Mouse (Mus musculus) bone marrow, adult 2 months (tissue): ENCODE data around the gene Sp100. TPM values are rescaled to one million over a fixed set of nuclear protein-coding genes. Genes with fewer than 3 reads are reported as not detected.

Source experiments
- H3K27ac ChIP-seq: fragments of 200-500 bp; 2 replicates; pipeline ENCODE4 v1.5.1; 2012; ENCODE audit warnings: low read depth, mild to moderate bottlenecking, control low read depth, inconsistent platforms, low read length; ENCODE audit not compliant: control insufficient read depth, poor library complexity, insufficient read depth
- H3K4me1 ChIP-seq: fragments of 200-500 bp; 2 replicates; pipeline ENCODE4 v1.6.1; 2011; ENCODE audit warnings: low read length; ENCODE audit not compliant: control insufficient read depth, insufficient read depth
- H3K4me3 ChIP-seq: fragments of 200-500 bp; replicated peaks from 2 replicates; pipeline ENCODE3; 2011; ENCODE audit warnings: mild to moderate bottlenecking, low read depth, low read length, control low read depth; ENCODE audit not compliant: control insufficient read depth
- CTCF ChIP-seq: fragments of 200-500 bp; IDR thresholded peaks from 2 replicates; pipeline ENCODE4 v1.5.1; 2011; ENCODE audit warnings: low read length, control low read depth; ENCODE audit not compliant: control insufficient read depth, insufficient read depth
- POLR2A ChIP-seq: fragments of 200-500 bp; IDR thresholded peaks from 2 replicates; pipeline ENCODE4 v1.6.1; 2011; ENCODE audit warnings: low read depth, mild to moderate bottlenecking, control low read depth, low read length, borderline replicate concordance; ENCODE audit not compliant: control insufficient read depth
- WGBS: fragments of 180-500 bp; shearing (Covaris S2); methylation state at CpG from one replicate; pipeline ENCODE4 v1.1.7; 2018; 5-methylcytosine and 5-hydroxymethylcytosine counted together
- polyA plus RNA-seq: library from polyadenylated mRNA; stranded (reverse); fragments of >200 nt; gene quantifications from 2 replicates; pipeline ENCODE4 v1.2.4, GENCODE M21; 2011; ENCODE audit warnings: low replicate concordance; ENCODE audit not compliant: missing spikeins, insufficient read depth, insufficient read length

The Sp100 gene
- polyA plus RNA-seq, 1 experiment = 147 TPM

GRCm38 (mm10) chr1:85720220-85720893 lies 70.6 kb downstream of the Sp100 start:
- TF ChIP-seq POLR2A (no peak), CTCF (no peak)
- Histone ChIP-seq H3K4me1 (no peaks in the 10 kb centered on the region; the same call in 1 of the 2 replicates), H3K4me3 (no peak overlapping the region), H3K27ac (no peak overlapping the region; the same call in 1 of the 2 replicates)
- 80% methylated on average over 10 of the region's 10 CpGs for WGBS

- H3K4me3 ChIP-seq = no peak overlapping the region
- WGBS = 81% methylated on average over 6 of the region's 6 CpGs
- H3K4me1 ChIP-seq = peaks cover 4% of the 10 kb centered on the region; the same call in 1 of the 2 replicates
- H3K27ac ChIP-seq = no peak overlapping the region
- TF ChIP-seq CTCF (no peak), POLR2A (no peak)
Measured at GRCm38 (mm10) chr1:85730471-85730870, 80.7 kb downstream of the Sp100 start.

- 7% methylated on average over 3 of the region's 3 CpGs for WGBS
Measured at GRCm38 (mm10) chr1:85732581-85732980, 82.8 kb downstream of the Sp100 start.

GRCm38 (mm10) chr1:85734511-85734910 lies 84.7 kb downstream of the Sp100 start:
- Histone ChIP-seq H3K4me1 (peaks cover 4% of the 10 kb centered on the region; the same call in 1 of the 2 replicates), H3K27ac (peak overlapping the region; percentile 29; the same call in 1 of the 2 replicates), H3K4me3 (no peak overlapping the region)
- no peak for TF ChIP-seq CTCF
- no peak for TF ChIP-seq POLR2A
- WGBS = 23% methylated on average over 1 of the region's 1 CpGs

More at GRCm38 (mm10) chr1:85732581-85732980, 82.8 kb downstream of the Sp100 start:
- H3K27ac ChIP-seq = peak overlapping the region; percentile 56; the same call in 1 of the 2 replicates
- H3K4me1 ChIP-seq = peaks cover 4% of the 10 kb centered on the region; the same call in 1 of the 2 replicates
- TF ChIP-seq CTCF (no peak), POLR2A (no peak)
- no peak overlapping the region for H3K4me3 ChIP-seq

- TF ChIP-seq CTCF = no peak
- peak; percentile 66; the same call in 1 of the 2 replicates for TF ChIP-seq POLR2A
- WGBS = 1% methylated on average over 13 of the region's 13 CpGs
- peaks cover 4% of the 10 kb centered on the region; the same call in 1 of the 2 replicates for H3K4me1 ChIP-seq
Measured at GRCm38 (mm10) chr1:85735463-85736123, 85.8 kb downstream of the Sp100 start.

GRCm38 (mm10) chr1:85736355-85737184 lies 86.8 kb downstream of the Sp100 start:
- TF ChIP-seq CTCF (peak; percentile 84), POLR2A (peak; percentile 35; the same call in 1 of the 2 replicates)
- 20% methylated on average over 18 of the region's 18 CpGs for WGBS
- H3K27ac ChIP-seq = peak overlapping the region; percentile 98

More at GRCm38 (mm10) chr1:85735463-85736123, 85.8 kb downstream of the Sp100 start:
- Histone ChIP-seq H3K4me3 (peak overlapping the region; percentile 87), H3K27ac (peak overlapping the region; percentile 98)

GRCm38 (mm10) chr1:85739000-85739399 lies 89.2 kb downstream of the Sp100 start:
- no peak overlapping the region for H3K27ac ChIP-seq
- H3K4me1 ChIP-seq = no peaks in the 10 kb centered on the region; the same call in 1 of the 2 replicates
- no peak for TF ChIP-seq POLR2A
- no peak for TF ChIP-seq CTCF
- H3K4me3 ChIP-seq = no peak overlapping the region
- WGBS = 83% methylated on average over 4 of the region's 4 CpGs

More at GRCm38 (mm10) chr1:85736355-85737184, 86.8 kb downstream of the Sp100 start:
- Histone ChIP-seq H3K4me1 (peaks cover 4% of the 10 kb centered on the region; the same call in 1 of the 2 replicates), H3K4me3 (peak overlapping the region; percentile 87)
